Mouse (Mus musculus) midbrain, embryonic 14.5 days (tissue): ENCODE data around the gene Dirc2. TPM values are rescaled to one million over a fixed set of nuclear protein-coding genes. Genes with fewer than 3 reads are reported as not detected.

Experiments
- ATAC-seq: fragments of 200-750 bp; cut with Nextera tagmentation; 2 replicates; pipeline ENCODE4 v1.8.0; 2017; ENCODE audit warnings: moderate number of reproducible peaks, moderate library complexity; ENCODE audit not compliant: low FRiP score, low TSS enrichment
- DNase-seq: peaks from one replicate; pipeline ENCODE4 v3.0.0-alpha.2; 2015
- H3K27ac ChIP-seq: fragments of 300-500 bp; sonication (generic); replicated peaks from 2 replicates; pipeline ENCODE4 v1.5.1; 2014; ENCODE audit warnings: mild to moderate bottlenecking, low read depth, low read length, moderate library complexity
- H3K27me3 ChIP-seq: fragments of 300-500 bp; sonication (generic); 2 replicates; pipeline ENCODE4 v1.6.1; 2014; ENCODE audit warnings: low read length, control low read depth, mixed read lengths; ENCODE audit not compliant: control insufficient read depth, insufficient read depth
- H3K36me3 ChIP-seq: fragments of 300-500 bp; sonication (generic); 2 replicates; pipeline ENCODE4 v1.6.1; 2014; ENCODE audit warnings: low read length, control low read depth; ENCODE audit not compliant: control insufficient read depth, insufficient read depth
- H3K4me1 ChIP-seq: fragments of 300-500 bp; sonication (generic); 2 replicates; pipeline ENCODE4 v1.6.1; 2014; ENCODE audit warnings: mild to moderate bottlenecking, antibody characterized with exemption, low read length, control low read depth; ENCODE audit not compliant: control insufficient read depth, insufficient read depth
- H3K4me2 ChIP-seq: fragments of 300-500 bp; sonication (generic); 2 replicates; pipeline ENCODE4 v1.6.1; 2014; ENCODE audit warnings: mild to moderate bottlenecking, low read length, moderate library complexity
- H3K4me3 ChIP-seq: fragments of 300-500 bp; sonication (generic); replicated peaks from 2 replicates; pipeline ENCODE4 v1.5.1; 2014; ENCODE audit warnings: low read depth, low read length
- H3K9ac ChIP-seq: fragments of 300-500 bp; sonication (generic); replicated peaks from 2 replicates; pipeline ENCODE4 v1.6.1; 2014; ENCODE audit warnings: mild to moderate bottlenecking, low read length, moderate library complexity
- H3K9me3 ChIP-seq: fragments of 300-500 bp; sonication (generic); 2 replicates; pipeline ENCODE4 v1.6.1; 2016; ENCODE audit warnings: low read length, control low read depth, mixed read lengths; ENCODE audit not compliant: control insufficient read depth
- WGBS: fragments of 180-500 bp; shearing (Covaris S2); extraction: QIAGEN DNeasy Blood & Tissue Kit; methylation state at CpG from one replicate; pipeline ENCODE4 v1.1.7; 2014; 5-methylcytosine and 5-hydroxymethylcytosine counted together
- polyA plus RNA-seq: library from polyadenylated mRNA; unstranded; fragments of >200 nt; fragmentation: Nextera tagmentation; extraction: Ambion mirVana; gene quantifications from 2 replicates; pipeline ENCODE4 v1.2.1, GENCODE M21; 2014

Dirc2 gene
- polyA plus RNA-seq, 1 experiment from 2014 or later = 44.5 TPM

DNA sequence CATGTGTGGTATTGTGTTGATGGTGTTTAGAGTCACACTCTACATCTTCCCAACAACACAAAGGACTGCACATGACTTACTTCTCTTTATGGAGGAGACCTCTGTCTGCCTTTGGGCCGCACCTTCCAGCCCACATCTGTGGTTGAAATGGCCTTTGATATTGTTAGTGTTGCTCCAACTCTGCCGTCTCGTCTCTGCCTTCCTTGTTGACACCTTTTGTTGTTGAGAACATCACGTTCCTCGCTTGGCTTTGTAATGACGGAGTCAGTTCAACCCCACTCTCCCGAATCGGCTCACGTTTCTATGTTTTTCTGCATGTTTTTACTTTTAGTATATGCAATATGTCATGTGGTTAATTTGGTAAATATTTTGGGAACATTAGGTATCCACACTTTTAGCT, 11.9 kb upstream of the Dirc2 start:
- no peak for DNase-seq
- Histone ChIP-seq H3K27me3 (no peaks in the 10 kb centered on the region), H3K4me2 (no peak overlapping the region), H3K4me1 (no peaks in the 10 kb centered on the region), H3K4me3 (no peak overlapping the region), H3K9ac (no peak overlapping the region), H3K27ac (no peak overlapping the region), H3K9me3 (no peaks in the 10 kb centered on the region), H3K36me3 (no peaks in the 10 kb centered on the region)
- no peak for ATAC-seq
- WGBS = 94% methylated on average over 9 of the region's 9 CpGs

- DNase-seq (no peak), ATAC-seq (no peak)
- Histone ChIP-seq H3K36me3 (no peaks in the 10 kb centered on the region), H3K9ac (no peak overlapping the region), H3K4me2 (no peak overlapping the region), H3K4me3 (no peak overlapping the region), H3K27me3 (no peaks in the 10 kb centered on the region), H3K9me3 (no peaks in the 10 kb centered on the region), H3K27ac (no peak overlapping the region), H3K4me1 (no peaks in the 10 kb centered on the region)
- 80% methylated on average over 7 of the region's 7 CpGs for WGBS
These were observed 10.5 kb upstream of the Dirc2 start for GRCm38 (mm10) chr16:35779681-35780080.

- ATAC-seq = no peak
- WGBS = over 99% methylated on average over 4 of the region's 4 CpGs
- no peaks in the 10 kb centered on the region for H3K9me3 ChIP-seq
These were observed 8.6 kb upstream of the Dirc2 start for GRCm38 (mm10) chr16:35777768-35778167.

DNA sequence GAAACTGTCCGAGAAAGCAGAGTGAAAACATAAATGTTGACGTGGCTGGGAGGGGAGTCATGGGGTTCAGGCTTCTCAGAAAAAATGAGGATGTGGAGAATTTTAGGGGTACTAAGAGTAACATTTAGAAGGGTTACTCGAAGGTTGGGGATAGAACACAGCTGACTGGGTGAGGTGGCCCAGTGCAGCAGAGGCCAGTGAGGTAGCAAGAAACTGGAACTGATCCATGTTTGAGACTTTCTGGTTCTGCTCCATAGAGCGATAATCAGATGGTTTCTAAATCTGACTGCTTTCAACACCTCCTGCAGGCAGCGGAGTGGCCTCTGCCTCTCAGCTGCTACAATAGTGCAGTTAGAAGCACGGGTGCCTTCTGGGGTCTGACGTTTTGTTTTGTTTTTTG, 7.6 kb upstream of the Dirc2 start:
- Histone ChIP-seq H3K9me3 (no peaks in the 10 kb centered on the region), H3K9ac (no peak overlapping the region), H3K27me3 (no peaks in the 10 kb centered on the region), H3K4me1 (0 out of 2 replicates have a peak, but pooled peaks cover 1% of the 10 kb centered on the region), H3K36me3 (no peaks in the 10 kb centered on the region), H3K27ac (no peak overlapping the region), H3K4me3 (no peak overlapping the region), H3K4me2 (no peak overlapping the region)
- ATAC-seq = no peak
- WGBS = 96% methylated on average over 7 of the region's 7 CpGs
- no peak for DNase-seq

More at GRCm38 (mm10) chr16:35777768-35778167, 8.6 kb upstream of the Dirc2 start:
- no peaks in the 10 kb centered on the region for H3K4me1 ChIP-seq
- H3K4me2 ChIP-seq = no peak overlapping the region
- H3K27ac ChIP-seq = no peak overlapping the region
- H3K36me3 ChIP-seq = no peaks in the 10 kb centered on the region
- H3K9ac ChIP-seq = no peak overlapping the region
- no peak overlapping the region for H3K4me3 ChIP-seq
- H3K27me3 ChIP-seq = no peaks in the 10 kb centered on the region
- no peak for DNase-seq

DNA sequence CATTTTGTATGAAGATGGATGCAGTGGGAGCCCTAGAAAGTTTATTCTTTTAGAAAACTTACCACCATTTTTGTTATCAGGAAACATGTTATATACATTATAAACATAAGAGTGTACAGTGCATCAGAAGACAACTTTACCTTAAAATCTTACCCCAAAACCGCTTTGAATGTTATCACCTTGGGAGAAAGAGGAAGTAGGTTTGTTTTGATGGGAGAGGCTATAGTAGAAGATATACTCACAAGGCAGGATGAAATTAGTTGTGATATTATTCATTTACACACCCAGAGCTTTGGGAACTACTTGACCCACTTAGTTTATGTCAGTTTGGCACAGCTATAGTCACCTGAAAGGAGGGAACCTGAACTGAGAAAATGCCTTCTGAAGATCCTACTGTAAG, 6.7 kb upstream of the Dirc2 start:
- Histone ChIP-seq H3K9ac (no peak overlapping the region), H3K4me2 (no peak overlapping the region), H3K4me1 (peaks cover 10% of the 10 kb centered on the region), H3K27me3 (no peaks in the 10 kb centered on the region), H3K27ac (no peak overlapping the region), H3K4me3 (no peak overlapping the region), H3K36me3 (no peaks in the 10 kb centered on the region), H3K9me3 (no peaks in the 10 kb centered on the region)
- WGBS = 94% methylated on average over 1 of the region's 1 CpGs
- DNase-seq (no peak), ATAC-seq (no peak)

GRCm38 (mm10) chr16:35772598-35772997, 3.4 kb upstream of the Dirc2 start:
- 87% methylated on average over 5 of the region's 5 CpGs for WGBS

GRCm38 (mm10) chr16:35771606-35772005, 2.5 kb upstream of the Dirc2 start:
- DNase-seq (no peak), ATAC-seq (no peak)
- Histone ChIP-seq H3K9ac (no peak overlapping the region), H3K27me3 (no peaks in the 10 kb centered on the region), H3K27ac (no peak overlapping the region), H3K36me3 (no peaks in the 10 kb centered on the region), H3K9me3 (no peaks in the 10 kb centered on the region), H3K4me3 (no peak overlapping the region), H3K4me2 (0 out of 2 replicates have a peak overlapping the region, but pooled peaks have one; percentile 90), H3K4me1 (peaks cover 32% of the 10 kb centered on the region)
- 88% methylated on average over 5 of the region's 5 CpGs for WGBS

More at GRCm38 (mm10) chr16:35772598-35772997, 3.4 kb upstream of the Dirc2 start:
- Histone ChIP-seq H3K27ac (no peak overlapping the region), H3K36me3 (no peaks in the 10 kb centered on the region), H3K27me3 (no peaks in the 10 kb centered on the region), H3K4me2 (no peak overlapping the region), H3K4me3 (no peak overlapping the region), H3K4me1 (peaks cover 27% of the 10 kb centered on the region), H3K9ac (no peak overlapping the region), H3K9me3 (no peaks in the 10 kb centered on the region)
- no peak for ATAC-seq
- DNase-seq = no peak

- H3K27ac ChIP-seq = no peak overlapping the region
- H3K9me3 ChIP-seq = no peaks in the 10 kb centered on the region
- peaks cover 32% of the 10 kb centered on the region for H3K4me1 ChIP-seq
- no peaks in the 10 kb centered on the region for H3K36me3 ChIP-seq
- H3K4me3 ChIP-seq = peak overlapping the region; percentile 85
- H3K27me3 ChIP-seq = no peaks in the 10 kb centered on the region
- DNase-seq = no peak
- WGBS = 20% methylated on average over 8 of the region's 8 CpGs
- H3K4me2 ChIP-seq = peak overlapping the region; percentile 90
- no peak overlapping the region; the same call in 1 of the 2 replicates for H3K9ac ChIP-seq
- ATAC-seq = no peak
These were observed 2.0 kb upstream of the Dirc2 start for GRCm38 (mm10) chr16:35771141-35771540.

DNA sequence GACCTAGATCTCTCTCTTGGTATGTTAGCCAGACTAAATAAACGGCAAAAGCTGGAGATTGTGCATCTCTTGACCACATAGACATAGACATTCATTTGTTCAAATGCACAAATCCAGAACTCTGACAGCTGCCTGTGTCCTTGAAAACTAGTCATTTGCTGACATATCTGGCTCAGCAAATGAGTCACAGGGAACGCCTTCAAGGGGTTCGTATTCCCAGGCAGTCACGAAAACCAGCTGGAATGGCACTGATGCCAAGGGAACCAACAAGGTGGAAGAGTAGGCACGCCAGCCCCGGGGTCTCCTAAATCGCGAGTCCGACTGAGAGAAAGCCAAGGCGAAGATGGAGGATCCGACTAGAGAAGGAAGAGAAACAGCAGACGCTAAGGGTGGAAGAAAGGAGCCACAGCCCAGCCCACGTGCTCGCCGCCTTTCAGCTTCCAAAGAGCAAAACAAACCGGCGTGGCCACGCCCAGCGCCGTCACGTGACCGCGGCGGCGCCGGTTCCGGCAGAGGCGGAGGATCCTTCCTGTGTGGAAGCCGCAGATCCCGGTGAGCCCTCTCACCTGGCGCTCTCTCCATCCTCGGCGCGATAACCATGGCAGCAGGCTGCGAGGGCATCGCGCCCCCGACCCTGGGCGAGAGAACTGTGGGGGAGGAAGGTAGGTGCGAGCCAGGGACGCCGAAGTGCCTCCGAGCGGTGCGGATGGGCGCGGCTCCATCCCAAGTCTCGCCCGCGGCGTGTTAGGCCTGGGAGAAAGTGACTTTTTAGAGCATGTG, 912 bp upstream of the Dirc2 start, which contains the start of gene Hspbap1:
Gene Hspbap1, plus strand, starts transcription at position 498 of the 780 bp plus-strand sequence.
- DNase-seq = peak; percentile 95
- Histone ChIP-seq H3K27me3 (no peaks in the 10 kb centered on the region), H3K27ac (peak within 1 kb of the TSS; percentile 72), H3K4me3 (peak within 1 kb of the TSS; percentile 85), H3K9me3 (no peaks in the 10 kb centered on the region), H3K4me2 (peak within 1 kb of the TSS; percentile 90), H3K9ac (peak within 1 kb of the TSS; percentile 85), H3K36me3 (no peaks in the 10 kb centered on the region), H3K4me1 (peaks cover 32% of the 10 kb centered on the region)
- WGBS = under 1% methylated on average over 51 of the region's 51 CpGs
- ATAC-seq = peak; percentile 81
